Mouse (Mus musculus): ENCODE measurements around the gene Apoc2. TPM values are rescaled to one million over a fixed set of nuclear protein-coding genes. Genes with fewer than 3 reads are reported as not detected.

Apoc2 gene
- 1.0 and 1.7 TPM in 2 replicates for polyA plus RNA-seq (2016; fragmentation: Nextera tagmentation; extraction: Ambion mirVana)

- Histone ChIP-seq H3K9me3 (no peaks in the 10 kb centered on the region), H3K4me2 (replicated peaks) (no peak within 1 kb of the TSS)
- 75% methylated on average over 8 of the region's 8 CpGs for WGBS
These were observed at the start of gene Apoc2 for GRCm38 (mm10) chr7:19677872-19678271. Apoc2 (minus strand) TSS chr7:19677941.

GRCm38 (mm10) chr7:19726541-19726940 lies 48.8 kb upstream of the Apoc2 start:
- Histone ChIP-seq H3K9ac (no peak overlapping the region), H3K4me1 (no peaks in the 10 kb centered on the region), H3K36me3 (peaks cover 92% of the 10 kb centered on the region), H3K4me2 (replicated peaks) (no peak overlapping the region), H3K4me3 (no peak overlapping the region), H3K27me3 (replicated peaks) (no peaks in the 10 kb centered on the region), H3K9me3 (no peaks in the 10 kb centered on the region), H3K27ac (no peak overlapping the region)
- no peak for ATAC-seq (ENCODE audit: low FRiP score, low read depth)
- WGBS = 93% methylated on average over 4 of the region's 4 CpGs

More at GRCm38 (mm10) chr7:19677872-19678271, at the start of gene Apoc2:
- Histone ChIP-seq H3K27me3 (replicated peaks) (no peaks in the 10 kb centered on the region), H3K9ac (no peak within 1 kb of the TSS), H3K4me3 (no peak within 1 kb of the TSS), H3K4me1 (no peaks in the 10 kb centered on the region), H3K27ac (no peak within 1 kb of the TSS), H3K36me3 (no peaks in the 10 kb centered on the region)
- no peak for ATAC-seq (ENCODE audit: low FRiP score, low read depth)

- H3K9me3 ChIP-seq = peaks cover 10% of the 10 kb centered on the region; the same call in 1 of the 2 replicates
- no peaks in the 10 kb centered on the region for H3K27me3 ChIP-seq (replicated peaks)
- 96% methylated on average over 12 of the region's 12 CpGs for WGBS
- no peak overlapping the region for H3K4me3 ChIP-seq
- no peak overlapping the region for H3K27ac ChIP-seq
- no peak overlapping the region for H3K9ac ChIP-seq
- H3K36me3 ChIP-seq = peaks cover 82% of the 10 kb centered on the region
- ATAC-seq (ENCODE audit: low FRiP score, low read depth) = no peak
- H3K4me1 ChIP-seq = no peaks in the 10 kb centered on the region
- no peak overlapping the region for H3K4me2 ChIP-seq (replicated peaks)
These were observed 46.4 kb upstream of the Apoc2 start for GRCm38 (mm10) chr7:19724167-19724566.

GRCm38 (mm10) chr7:19722754-19723195 lies 45.0 kb upstream of the Apoc2 start:
- H3K36me3 ChIP-seq = peaks cover 73% of the 10 kb centered on the region
- no peak overlapping the region for H3K9ac ChIP-seq
- peaks cover 10% of the 10 kb centered on the region; the same call in 1 of the 2 replicates for H3K9me3 ChIP-seq
- ATAC-seq (ENCODE audit: low FRiP score, low read depth) = no peak
- H3K27ac ChIP-seq = no peak overlapping the region
- H3K4me1 ChIP-seq = no peaks in the 10 kb centered on the region
- 86% methylated on average over 6 of the region's 6 CpGs for WGBS
- no peak overlapping the region for H3K4me2 ChIP-seq (replicated peaks)
- no peak overlapping the region for H3K4me3 ChIP-seq
- no peaks in the 10 kb centered on the region for H3K27me3 ChIP-seq (replicated peaks)

GRCm38 (mm10) chr7:19719200-19719599 lies 41.5 kb upstream of the Apoc2 start:
- peaks cover 40% of the 10 kb centered on the region for H3K36me3 ChIP-seq
- H3K9ac ChIP-seq = no peak overlapping the region
- peaks cover 10% of the 10 kb centered on the region; the same call in 1 of the 2 replicates for H3K9me3 ChIP-seq
- no peak overlapping the region for H3K27ac ChIP-seq
- peaks cover 12% of the 10 kb centered on the region for H3K4me1 ChIP-seq
- H3K27me3 ChIP-seq (replicated peaks) = no peaks in the 10 kb centered on the region
- no peak overlapping the region for H3K4me3 ChIP-seq
- whole genome bisulfite sequencing = 91% methylated on average over 4 of the region's 4 CpGs
- no peak overlapping the region for H3K4me2 ChIP-seq (replicated peaks)
- ATAC-seq (ENCODE audit: low FRiP score, low read depth) = no peak

- no peak overlapping the region for H3K4me3 ChIP-seq
- no peaks in the 10 kb centered on the region for H3K27me3 ChIP-seq (replicated peaks)
- no peak overlapping the region for H3K27ac ChIP-seq
- H3K4me1 ChIP-seq = peaks cover 17% of the 10 kb centered on the region
- peaks cover 10% of the 10 kb centered on the region; the same call in 1 of the 2 replicates for H3K9me3 ChIP-seq
- peaks cover 32% of the 10 kb centered on the region for H3K36me3 ChIP-seq
- ATAC-seq (ENCODE audit: low FRiP score, low read depth) = no peak
- H3K9ac ChIP-seq = no peak overlapping the region
- 91% methylated on average over 5 of the region's 5 CpGs for WGBS
- no peak overlapping the region for H3K4me2 ChIP-seq (replicated peaks)
These were observed 40.7 kb upstream of the Apoc2 start for GRCm38 (mm10) chr7:19718297-19718952.

- no peak overlapping the region for H3K9ac ChIP-seq
- 89% methylated on average over 4 of the region's 4 CpGs for WGBS
- peaks cover 28% of the 10 kb centered on the region for H3K36me3 ChIP-seq
- no peak overlapping the region for H3K27ac ChIP-seq
- ATAC-seq (ENCODE audit: low FRiP score, low read depth) = no peak
- no peak overlapping the region for H3K4me3 ChIP-seq
- peaks cover 10% of the 10 kb centered on the region; the same call in 1 of the 2 replicates for H3K9me3 ChIP-seq
- H3K4me2 ChIP-seq (replicated peaks) = no peak overlapping the region
- no peaks in the 10 kb centered on the region for H3K27me3 ChIP-seq (replicated peaks)
- peaks cover 17% of the 10 kb centered on the region for H3K4me1 ChIP-seq
These were observed 39.6 kb upstream of the Apoc2 start for GRCm38 (mm10) chr7:19717346-19717745.

- Histone ChIP-seq H3K36me3 (peaks cover 31% of the 10 kb centered on the region), H3K4me1 (peaks cover 17% of the 10 kb centered on the region), H3K4me3 (no peak overlapping the region), H3K9me3 (peaks cover 10% of the 10 kb centered on the region; the same call in 1 of the 2 replicates), H3K27ac (peak overlapping the region; percentile 63; the same call in 1 of the 2 replicates), H3K9ac (0 out of 2 replicates have a peak overlapping the region, but pooled peaks have one; percentile 17), H3K4me2 (replicated peaks) (peak overlapping the region; percentile 55), H3K27me3 (replicated peaks) (no peaks in the 10 kb centered on the region)
- no peak for ATAC-seq (ENCODE audit: low FRiP score, low read depth)
- WGBS = 87% methylated on average over 2 of the region's 2 CpGs
These were observed 39.1 kb upstream of the Apoc2 start for GRCm38 (mm10) chr7:19716822-19717221.

GRCm38 (mm10) chr7:19716055-19716682 lies 38.4 kb upstream of the Apoc2 start:
- no peaks in the 10 kb centered on the region for H3K27me3 ChIP-seq (replicated peaks)
- 8% methylated on average over 18 of the region's 18 CpGs for WGBS
- H3K9me3 ChIP-seq = peaks cover 8% of the 10 kb centered on the region; the same call in 1 of the 2 replicates
- H3K27ac ChIP-seq = peak overlapping the region; percentile 63; the same call in 1 of the 2 replicates
- peaks cover 31% of the 10 kb centered on the region for H3K36me3 ChIP-seq
- ATAC-seq (ENCODE audit: low FRiP score, low read depth) = no peak; the same call in 1 of the 2 replicates
- peak overlapping the region; percentile 28 for H3K4me3 ChIP-seq
- peak overlapping the region; percentile 55 for H3K4me2 ChIP-seq (replicated peaks)
- peaks cover 17% of the 10 kb centered on the region for H3K4me1 ChIP-seq
- 0 out of 2 replicates have a peak overlapping the region, but pooled peaks have one; percentile 47 for H3K9ac ChIP-seq

GRCm38 (mm10) chr7:19715239-19716054 lies 37.7 kb upstream of the Apoc2 start, which contains the start of gene Tomm40:
Tomm40 (minus strand) TSS chr7:19715438.
- ATAC-seq (ENCODE audit: low FRiP score, low read depth) = peak; percentile 99
- 0 out of 2 replicates have a peak, but pooled peaks cover under 1% of the 10 kb centered on the region for H3K9me3 ChIP-seq
- H3K9ac ChIP-seq = peak within 1 kb of the TSS; percentile 93
- WGBS = under 1% methylated on average over 59 of the region's 59 CpGs
- peak within 1 kb of the TSS; percentile 63; the same call in 1 of the 2 replicates for H3K27ac ChIP-seq
- H3K36me3 ChIP-seq = peaks cover 30% of the 10 kb centered on the region
- peak within 1 kb of the TSS; percentile 94 for H3K4me2 ChIP-seq (replicated peaks)
- H3K4me1 ChIP-seq = peaks cover 17% of the 10 kb centered on the region
- H3K4me3 ChIP-seq = peak within 1 kb of the TSS; percentile 96
- no peaks in the 10 kb centered on the region for H3K27me3 ChIP-seq (replicated peaks)

- WGBS = under 1% methylated on average over 37 of the region's 39 CpGs
- H3K9ac ChIP-seq = peak overlapping the region; percentile 93
- peak overlapping the region; percentile 96 for H3K4me3 ChIP-seq
- H3K36me3 ChIP-seq = peaks cover 34% of the 10 kb centered on the region
- peaks cover 17% of the 10 kb centered on the region for H3K4me1 ChIP-seq
- peak overlapping the region; percentile 94 for H3K4me2 ChIP-seq (replicated peaks)
- no peaks in the 10 kb centered on the region for H3K9me3 ChIP-seq
- no peaks in the 10 kb centered on the region for H3K27me3 ChIP-seq (replicated peaks)
- H3K27ac ChIP-seq = peak overlapping the region; percentile 27; the same call in 1 of the 2 replicates
- no peak for ATAC-seq (ENCODE audit: low FRiP score, low read depth)
These were observed 37.1 kb upstream of the Apoc2 start for GRCm38 (mm10) chr7:19714836-19715235.
